Mouse (Mus musculus): ENCODE measurements around the gene Pole2. TPM values are rescaled to one million over a fixed set of nuclear protein-coding genes. Genes with fewer than 3 reads are reported as not detected.
A peak's percentile ranks its signal among the peaks of the same experiment; 100 is the strongest.
"Not testable (repeated sequence)": the region's sequence is repeated elsewhere in the genome, so short reads cannot be mapped to it uniquely, and the experiment has no call there.

Gene Pole2
- total and polyA plus RNA-seq, 3 experiments, result 14.4 to 89.5 (median 18.0) TPM

GRCm38 (mm10) chr12:69158765-69159577 is 69.0 kb downstream of the Pole2 start, which contains the start of gene Rps29:
Gene Rps29, minus strand, starts transcription at chr12:69159186.
- peak within 1 kb of the TSS; percentile 87 to 100 for H3K4me3 ChIP-seq (ENCODE audit: control insufficient read depth in 1 of 2, insufficient read depth in 1 of 2, low read depth in 2 of 2, low read length in 2 of 2)
- peaks cover 0 to 16% of the 10 kb centered on the region in 2 experiments; a peak in 3 of 4 replicates for H3K4me1 ChIP-seq (ENCODE audit: control insufficient read depth in 1 of 2, insufficient read depth in 2 of 2, low read length in 2 of 2)
- H3K27ac ChIP-seq (ENCODE audit: control insufficient read depth, low read depth, low read length), result peak within 1 kb of the TSS; percentile 93
- TF ChIP-seq ELF1 (IDR thresholded peaks at IDR 0.05; ENCODE audit: low read depth, low read length), result peak; percentile 46; the same call in 1 of the 2 replicates
- TF ChIP-seq HCFC1 (IDR thresholded peaks at IDR 0.05; ENCODE audit: low read depth, low read length), result peak; percentile 90
- peak; percentile 90 for TF ChIP-seq MXI1 (IDR thresholded peaks at IDR 0.05; ENCODE audit: low read depth, low read length)
- peak; percentile 52 for TF ChIP-seq SIN3A (IDR thresholded peaks at IDR 0.05; ENCODE audit: low read length)
- TF ChIP-seq ZMIZ1 (IDR thresholded peaks at IDR 0.05; ENCODE audit: low read depth, low read length), result peak; percentile 57; the same call in 1 of the 2 replicates
- TF ChIP-seq NRF1 (IDR thresholded peaks at IDR 0.05; ENCODE audit: insufficient read depth, low read depth, low read length, poor library complexity, severe bottlenecking), result peak; percentile 74
- peak; percentile 50; the same call in 1 of the 2 replicates for TF ChIP-seq ETS1 (IDR thresholded peaks at IDR 0.05; ENCODE audit: low read depth, low read length)
- TF ChIP-seq MAFK (IDR thresholded peaks at IDR 0.05; ENCODE audit: borderline replicate concordance, low read depth, low read length), result peak; percentile 80
- TF ChIP-seq TCF12 (IDR thresholded peaks at IDR 0.05; ENCODE audit: low read depth, low read length), result peak; percentile 64
- TF ChIP-seq NELFE (IDR thresholded peaks at IDR 0.05; ENCODE audit: low read depth, low read length), result peak; percentile 95
- peak; percentile 97 for TF ChIP-seq TBP (IDR thresholded peaks at IDR 0.05; ENCODE audit: low read depth, low read length)
- TF ChIP-seq CTCF (IDR thresholded peaks at IDR 0.05 in 2 of 3, conservative IDR thresholded peaks at IDR 0.05 in 1 of 3; ENCODE audit: control insufficient read depth in 1 of 3, insufficient read depth in 1 of 3, low read depth in 2 of 3, low read length in 3 of 3, poor library complexity in 1 of 3, severe bottlenecking in 1 of 3), result 0 out of 6 replicates have a peak, but pooled peaks of 1 of the 3 experiments have one; percentile 4
- TF ChIP-seq MAX (IDR thresholded peaks at IDR 0.05; ENCODE audit: low read length), result peak; percentile 92
- peak; percentile 73 to 96 for TF ChIP-seq POLR2A (IDR thresholded peaks at IDR 0.05; ENCODE audit: control insufficient read depth in 1 of 2, insufficient read depth in 1 of 2, low read depth in 1 of 2, low read length in 2 of 2, poor library complexity in 1 of 2)
- peak; percentile 92 for TF ChIP-seq MYC (IDR thresholded peaks at IDR 0.05; ENCODE audit: low read depth, low read length)
- peak; percentile 49; the same call in 1 of the 2 replicates for TF ChIP-seq USF1 (IDR thresholded peaks at IDR 0.05; ENCODE audit: low read depth, low read length)
- TF ChIP-seq KAT2A (conservative IDR thresholded peaks at IDR 0.05; ENCODE audit: low read depth, low read length), result peak; percentile 76
- peak; percentile 78; the same call in 1 of the 2 replicates for TF ChIP-seq POLR2AphosphoS2 (IDR thresholded peaks at IDR 0.05; ENCODE audit: low read length)
- TF ChIP-seq POLR2AphosphoS5 (IDR thresholded peaks at IDR 0.05; ENCODE audit: borderline replicate concordance, low read depth, low read length), result peak; percentile 78; the same call in 1 of the 2 replicates
- H3K79me2 ChIP-seq (ENCODE audit: control insufficient read depth, insufficient read depth, low read length, poor library complexity), result peaks cover 11% of the 10 kb centered on the region
- peak within 1 kb of the TSS; percentile 99 for H3K9ac ChIP-seq (ENCODE audit: control insufficient read depth, low read depth, low read length, poor library complexity, severe bottlenecking)
- not testable (repeated sequence) for H3K9me3 ChIP-seq (replicated peaks; ENCODE audit: insufficient read depth, low read length); H3K27me3 ChIP-seq (ENCODE audit: control insufficient read depth in 1 of 2, insufficient read depth in 2 of 2, low read length in 2 of 2)
- DNase-seq (ENCODE audit: low read depth, low spot score), result peak; percentile 99
- peaks cover 8 to 22% of the 10 kb centered on the region in 2 experiments for H3K36me3 ChIP-seq (ENCODE audit: control insufficient read depth in 1 of 2, insufficient read depth in 2 of 2, low read length in 2 of 2)

Measured in MEL (cell line).